Mouse (Mus musculus): ENCODE results near the gene Syt8.

GRCm38 (mm10) chr7:142418027-142418426, 16.6 kb upstream of the Syt8 start:
- no peak for TF ChIP-seq CTCF (IDR thresholded peaks at IDR 0.05; ENCODE audit: low read depth, low read length)
- TF ChIP-seq POLR2A (IDR thresholded peaks at IDR 0.05; ENCODE audit: insufficient read depth, low read length) = no peak

Data from ES-Bruce4 (cell line).